Mouse (Mus musculus): ENCODE data around the gene Dip2b. TPM values are rescaled to one million over a fixed set of nuclear protein-coding genes. Genes with fewer than 3 reads are reported as not detected.
A peak's percentile ranks its signal among the peaks of the same experiment; 100 is the strongest.

Dip2b gene
- total RNA-seq, 2 experiments from 2014 or later: 5.4 to 9.8 TPM

GRCm38 (mm10) chr15:100115416-100115815, 77.0 kb downstream of the Dip2b start:
- ATAC-seq (replicated peaks; ENCODE audit: low FRiP score, poor library complexity, severe bottlenecking): no peak

- no peak for ATAC-seq (replicated peaks; ENCODE audit: low FRiP score, poor library complexity, severe bottlenecking)
These were observed 77.9 kb downstream of the Dip2b start for GRCm38 (mm10) chr15:100116325-100116724.

- ATAC-seq (replicated peaks; ENCODE audit: low FRiP score, poor library complexity, severe bottlenecking): no peak
These were observed 80.8 kb downstream of the Dip2b start for GRCm38 (mm10) chr15:100119225-100119788.

- no peak for ATAC-seq (replicated peaks; ENCODE audit: low FRiP score, poor library complexity, severe bottlenecking)
These were observed 83.0 kb downstream of the Dip2b start for GRCm38 (mm10) chr15:100121437-100121836.

- no peak for ATAC-seq (replicated peaks; ENCODE audit: low FRiP score, poor library complexity, severe bottlenecking)
These were observed 85.4 kb downstream of the Dip2b start for GRCm38 (mm10) chr15:100123867-100124266.

GRCm38 (mm10) chr15:100125245-100125644, 86.8 kb downstream of the Dip2b start:
- ATAC-seq (replicated peaks; ENCODE audit: low FRiP score, poor library complexity, severe bottlenecking): no peak

- peak; percentile 62; the same call in 1 of the 2 replicates for ATAC-seq (replicated peaks; ENCODE audit: low FRiP score, poor library complexity, severe bottlenecking)
These were observed 88.1 kb downstream of the Dip2b start for GRCm38 (mm10) chr15:100126456-100127107.

GRCm38 (mm10) chr15:100129151-100129790, 90.8 kb downstream of the Dip2b start:
- ATAC-seq (replicated peaks; ENCODE audit: low FRiP score, poor library complexity, severe bottlenecking): no peak

GRCm38 (mm10) chr15:100139665-100140064, 101.2 kb downstream of the Dip2b start:
- ATAC-seq (replicated peaks; ENCODE audit: low FRiP score, poor library complexity, severe bottlenecking): no peak

GRCm38 (mm10) chr15:100140428-100140827, 102.0 kb downstream of the Dip2b start:
- ATAC-seq (replicated peaks; ENCODE audit: low FRiP score, poor library complexity, severe bottlenecking): no peak

- no peak for ATAC-seq (replicated peaks; ENCODE audit: low FRiP score, poor library complexity, severe bottlenecking)
These were observed 104.8 kb downstream of the Dip2b start for GRCm38 (mm10) chr15:100143091-100143801.

- no peak for ATAC-seq (replicated peaks; ENCODE audit: low FRiP score, poor library complexity, severe bottlenecking)
These were observed 106.7 kb downstream of the Dip2b start for GRCm38 (mm10) chr15:100144854-100145824.

GRCm38 (mm10) chr15:100145917-100146316, 107.5 kb downstream of the Dip2b start:
- ATAC-seq (replicated peaks; ENCODE audit: low FRiP score, poor library complexity, severe bottlenecking): no peak

GRCm38 (mm10) chr15:100150593-100150992, 112.1 kb downstream of the Dip2b start:
- ATAC-seq (replicated peaks; ENCODE audit: low FRiP score, poor library complexity, severe bottlenecking): no peak

- ATAC-seq (replicated peaks; ENCODE audit: low FRiP score, poor library complexity, severe bottlenecking): no peak
These were observed 113.9 kb downstream of the Dip2b start for GRCm38 (mm10) chr15:100152321-100152720.

- ATAC-seq (replicated peaks; ENCODE audit: low FRiP score, poor library complexity, severe bottlenecking): no peak
These were observed 114.6 kb downstream of the Dip2b start for GRCm38 (mm10) chr15:100153024-100153423.

GRCm38 (mm10) chr15:100156095-100156707, 117.7 kb downstream of the Dip2b start:
- ATAC-seq (replicated peaks; ENCODE audit: low FRiP score, poor library complexity, severe bottlenecking): no peak

GRCm38 (mm10) chr15:100156781-100157470, 118.5 kb downstream of the Dip2b start:
- ATAC-seq (replicated peaks; ENCODE audit: low FRiP score, poor library complexity, severe bottlenecking): no peak

Measured in erythroid progenitor cell, adult 5-6 weeks (primary cell).